Mouse (Mus musculus) layer of hippocampus, adult 9-10 months (tissue): ENCODE results near the gene Olfr1412.

Source experiments
- DNase-seq: peaks from one replicate; pipeline ENCODE4 v3.0.0; 2022; ENCODE audit warnings: low spot score

The Olfr1412 gene

GRCm38 (mm10) chr1:92585479-92585878 lies at the start of gene Olfr1412:
Gene Olfr1412, plus strand, starts transcription at chr1:92585779.
- no peak for DNase-seq

GRCm38 (mm10) chr1:92536972-92537371 lies 48.6 kb upstream of the Olfr1412 start:
- DNase-seq: no peak

GRCm38 (mm10) chr1:92539071-92539470 lies 46.5 kb upstream of the Olfr1412 start:
- no peak for DNase-seq

- DNase-seq: no peak
Measured at GRCm38 (mm10) chr1:92545929-92546328, 39.6 kb upstream of the Olfr1412 start.

GRCm38 (mm10) chr1:92571022-92571421 lies 14.6 kb upstream of the Olfr1412 start, which contains the start of gene Olfr1413:
Gene Olfr1413, plus strand, starts transcription at chr1:92571322.
- DNase-seq: no peak

GRCm38 (mm10) chr1:92594111-92594510 lies 8.5 kb downstream of the Olfr1412 start, which contains the start of gene Olfr1411:
Gene Olfr1411, plus strand, starts transcription at chr1:92594411.
- no peak for DNase-seq

- no peak for DNase-seq
Measured at GRCm38 (mm10) chr1:92596019-92596418, 10.4 kb downstream of the Olfr1412 start.

- no peak for DNase-seq
Measured at GRCm38 (mm10) chr1:92605482-92605881, 19.9 kb downstream of the Olfr1412 start, which contains the start of gene Olfr1410. Gene Olfr1410, plus strand, starts transcription at chr1:92605782.

GRCm38 (mm10) chr1:92607711-92608110 lies 22.1 kb downstream of the Olfr1412 start:
- no peak for DNase-seq

- DNase-seq: no peak
Measured at GRCm38 (mm10) chr1:92611008-92611407, 25.4 kb downstream of the Olfr1412 start.

GRCm38 (mm10) chr1:92613175-92613574 lies 27.6 kb downstream of the Olfr1412 start:
- DNase-seq: no peak

- DNase-seq: no peak
Measured at GRCm38 (mm10) chr1:92614516-92614915, 28.9 kb downstream of the Olfr1412 start.

GRCm38 (mm10) chr1:92616046-92616445 lies 30.5 kb downstream of the Olfr1412 start:
- DNase-seq: no peak

- no peak for DNase-seq
Measured at GRCm38 (mm10) chr1:92617488-92617887, 31.9 kb downstream of the Olfr1412 start, which contains the start of gene Olfr12. Gene Olfr12, plus strand, starts transcription at chr1:92617788.

- no peak for DNase-seq
Measured at GRCm38 (mm10) chr1:92618360-92618759, 32.8 kb downstream of the Olfr1412 start.

- DNase-seq: no peak
Measured at GRCm38 (mm10) chr1:92628227-92628626, 42.6 kb downstream of the Olfr1412 start.

GRCm38 (mm10) chr1:92632196-92632595 lies 46.6 kb downstream of the Olfr1412 start:
- DNase-seq: no peak

GRCm38 (mm10) chr1:92632948-92633347 lies 47.4 kb downstream of the Olfr1412 start:
- no peak for DNase-seq

- no peak for DNase-seq
Measured at GRCm38 (mm10) chr1:92633726-92634125, 48.1 kb downstream of the Olfr1412 start.

GRCm38 (mm10) chr1:92634569-92634968 lies 49.0 kb downstream of the Olfr1412 start:
- DNase-seq: no peak

- DNase-seq: no peak
Measured at GRCm38 (mm10) chr1:92634976-92635599, 49.5 kb downstream of the Olfr1412 start.

- DNase-seq: no peak
Measured at GRCm38 (mm10) chr1:92636015-92636414, 50.4 kb downstream of the Olfr1412 start.

GRCm38 (mm10) chr1:92636676-92637075 lies 51.1 kb downstream of the Olfr1412 start:
- DNase-seq: no peak
